Mouse (Mus musculus) brain, embryonic 14.5 days (tissue): ENCODE measurements around the gene Mcrip2. TPM values are rescaled to one million over a fixed set of nuclear protein-coding genes. Genes with fewer than 3 reads are reported as not detected.

ENCODE experiments used
- DNase-seq: peaks from one replicate; pipeline ENCODE4 v3.0.0-alpha.2; 2011; ENCODE audit warnings: low read depth
- CTCF ChIP-seq: fragments of 200-500 bp; IDR thresholded peaks from 2 replicates; pipeline ENCODE4 v1.5.1; 2012; ENCODE audit warnings: inconsistent platforms, mild to moderate bottlenecking, moderate library complexity, borderline replicate concordance; ENCODE audit not compliant: insufficient read depth, insufficient read length; ENCODE audit errors: extremely low read depth
- POLR2A ChIP-seq: fragments of 200-500 bp; IDR thresholded peaks from 2 replicates; pipeline ENCODE4 v1.6.1; 2012; ENCODE audit warnings: mild to moderate bottlenecking, inconsistent platforms, borderline replicate concordance; ENCODE audit not compliant: poor library complexity, insufficient read depth, insufficient read length, severe bottlenecking; ENCODE audit errors: extremely low read depth
- polyA plus RNA-seq: library from polyadenylated mRNA; depleted of rRNA; stranded (reverse); fragments of >200 nt; gene quantifications from 2 replicates; pipeline ENCODE4 v1.2.3, GENCODE M21; 2012

Gene Mcrip2
- polyA plus RNA-seq, 1 experiment: 11.7 TPM

DNA sequence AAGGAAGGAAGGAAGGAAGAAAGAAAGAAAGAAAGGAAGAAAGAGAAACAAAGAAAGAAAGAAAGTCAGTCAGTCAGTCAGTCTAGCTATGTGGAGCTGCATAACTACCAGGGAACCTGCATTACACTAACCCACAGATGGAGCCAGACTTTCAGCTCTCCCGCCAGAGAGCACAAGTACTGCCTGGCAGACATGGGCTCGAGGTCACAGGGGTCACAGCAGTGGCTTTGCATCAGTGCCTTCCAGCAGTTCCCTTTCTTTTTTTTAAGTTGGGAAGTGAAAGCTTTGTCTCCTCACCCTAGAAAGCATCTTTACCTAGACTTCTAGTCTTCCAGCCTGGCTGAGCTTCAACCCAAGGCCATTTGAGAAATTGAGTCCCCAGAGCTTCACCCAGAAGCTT is 26.9 kb upstream of the Mcrip2 start:
- DNase-seq: no peak
- TF ChIP-seq CTCF: no peak
- TF ChIP-seq POLR2A: no peak

- peak; percentile 95 for TF ChIP-seq CTCF
- no peak for TF ChIP-seq POLR2A
- DNase-seq: peak; percentile 90
Observed at GRCm38 (mm10) chr17:25893975-25894617, 25.5 kb upstream of the Mcrip2 start.

DNA sequence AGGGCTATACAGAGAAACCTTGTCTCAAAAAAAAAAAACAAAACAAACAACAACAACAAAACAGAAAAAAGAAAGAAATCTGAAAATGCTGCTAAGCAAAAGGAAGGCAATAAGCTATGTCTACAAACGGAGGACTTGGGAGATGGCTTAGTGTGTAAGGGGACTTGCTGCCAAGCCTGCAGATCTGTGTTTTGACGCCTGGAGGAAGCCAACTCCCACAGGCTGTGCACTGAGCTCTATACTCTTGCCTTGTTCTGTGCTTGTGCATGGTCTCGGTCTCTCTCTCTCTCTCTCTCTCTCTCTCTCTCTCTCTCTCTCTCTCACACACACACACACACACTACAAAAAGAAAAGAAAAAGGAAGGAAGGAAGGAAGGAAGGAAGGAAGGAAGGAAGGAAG is 20.3 kb upstream of the Mcrip2 start:
- no peak for TF ChIP-seq CTCF
- no peak for TF ChIP-seq POLR2A
- no peak for DNase-seq

DNA sequence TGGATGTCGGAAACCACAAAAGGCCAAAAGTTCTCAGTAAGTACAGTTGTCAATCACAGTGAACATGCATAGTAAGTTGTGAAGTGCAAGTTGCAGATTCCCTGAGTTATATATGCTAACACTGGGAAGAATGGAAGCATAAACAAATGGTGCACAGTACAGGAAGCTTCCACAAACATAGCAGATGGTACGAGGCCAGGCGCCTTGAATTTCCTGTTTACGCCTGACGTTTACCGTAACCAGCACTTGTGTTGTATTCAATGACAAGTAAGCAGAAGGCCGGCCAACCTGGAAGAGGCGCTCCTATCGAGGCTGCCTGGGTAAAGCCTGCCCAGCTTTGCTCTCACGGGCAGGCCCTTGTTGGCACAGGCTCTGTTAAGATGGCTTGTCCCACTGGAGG is 18.9 kb upstream of the Mcrip2 start:
- no peak for DNase-seq
- TF ChIP-seq CTCF (no peak), POLR2A (no peak)

GRCm38 (mm10) chr17:25886806-25887205 is 18.2 kb upstream of the Mcrip2 start:
- TF ChIP-seq POLR2A (no peak), CTCF (no peak)

GRCm38 (mm10) chr17:25885636-25886035 is 17.1 kb upstream of the Mcrip2 start:
- TF ChIP-seq CTCF (peak; percentile 48; the same call in 1 of the 2 replicates), POLR2A (no peak)
- no peak for DNase-seq

More at GRCm38 (mm10) chr17:25886806-25887205, 18.2 kb upstream of the Mcrip2 start:
- DNase-seq: no peak

- no peak for DNase-seq
- TF ChIP-seq POLR2A: no peak
- no peak for TF ChIP-seq CTCF
Observed at GRCm38 (mm10) chr17:25883824-25884223, 15.3 kb upstream of the Mcrip2 start.

- TF ChIP-seq POLR2A: no peak
- no peak for TF ChIP-seq CTCF
- DNase-seq: no peak
Observed at GRCm38 (mm10) chr17:25883268-25883667, 14.7 kb upstream of the Mcrip2 start.

DNA sequence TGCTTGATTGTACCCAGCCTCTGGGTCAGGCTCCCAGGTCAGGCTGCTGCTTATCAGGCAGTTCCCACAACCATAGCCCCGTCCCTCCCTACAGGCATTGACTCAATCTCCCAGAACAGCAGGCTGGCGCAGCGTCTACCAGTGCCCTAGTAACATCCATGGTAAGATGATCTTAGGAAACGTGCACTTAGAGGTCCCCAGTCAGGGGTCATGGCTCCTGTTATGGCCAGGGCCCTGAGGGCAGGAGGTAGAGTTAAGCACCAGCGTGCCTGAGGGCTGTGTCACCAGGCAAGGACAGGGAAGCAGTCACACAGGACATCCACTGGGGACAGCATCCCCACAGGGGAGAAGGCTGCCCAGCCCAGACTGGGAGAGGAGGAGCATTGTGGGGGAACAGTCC is 13.7 kb upstream of the Mcrip2 start:
- TF ChIP-seq POLR2A: no peak
- no peak for TF ChIP-seq CTCF
- DNase-seq: no peak

DNA sequence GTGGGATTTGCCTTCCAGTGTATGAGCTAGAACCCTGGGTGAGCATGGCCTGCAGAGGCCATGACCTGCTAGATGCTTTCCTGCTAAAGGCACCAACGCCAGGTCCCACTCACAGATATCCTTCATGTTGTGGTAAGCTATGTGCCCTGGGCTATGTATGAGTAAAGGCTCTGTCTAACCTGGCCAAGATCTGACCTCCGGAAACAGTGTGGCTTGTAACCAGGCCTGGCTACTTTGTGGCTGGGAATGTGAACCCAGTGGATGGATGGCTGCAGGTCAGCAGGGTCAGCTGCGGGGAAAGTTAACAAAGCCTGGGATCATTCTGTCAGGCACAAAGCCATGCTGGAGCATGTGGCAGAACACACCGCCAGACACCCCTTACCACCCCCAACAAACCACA is 13.1 kb upstream of the Mcrip2 start:
- TF ChIP-seq POLR2A (no peak), CTCF (no peak)
- DNase-seq: no peak

DNA sequence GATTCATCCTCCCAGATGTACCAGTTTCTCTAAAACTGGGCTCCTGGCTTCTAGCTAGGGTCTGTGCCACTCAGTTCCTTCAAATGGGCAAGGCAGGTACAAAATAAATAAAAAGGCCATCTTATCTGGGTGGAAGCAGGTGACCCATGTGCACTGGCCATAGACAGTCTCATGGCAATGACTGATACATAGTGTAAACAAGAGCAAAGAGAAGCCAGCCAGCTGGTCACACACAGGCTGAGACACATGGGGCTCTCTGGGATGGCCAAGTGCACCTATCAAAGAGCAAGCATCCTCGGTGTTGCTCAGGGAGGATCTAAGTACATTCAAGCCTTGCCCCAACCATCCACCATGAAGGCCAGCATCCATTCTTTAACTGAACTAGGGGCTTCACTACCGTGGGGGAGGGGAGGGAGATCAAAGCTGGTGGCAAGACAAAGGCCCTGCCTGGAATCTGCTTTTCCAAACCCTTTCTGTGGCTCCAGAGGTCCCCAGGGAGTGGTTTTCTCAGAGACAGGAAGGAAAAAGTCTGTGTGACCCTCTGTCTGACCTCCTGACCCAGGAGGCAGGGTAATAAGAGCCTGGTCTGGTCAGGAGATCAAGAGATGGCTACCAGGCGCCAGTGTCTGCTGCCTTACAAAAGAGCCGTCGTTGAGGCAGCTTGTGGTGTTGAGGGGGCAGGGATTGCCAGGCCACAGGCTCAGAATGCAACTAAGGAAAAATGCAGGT is 12.5 kb upstream of the Mcrip2 start:
- DNase-seq: no peak
- TF ChIP-seq CTCF: no peak
- TF ChIP-seq POLR2A: no peak

DNA sequence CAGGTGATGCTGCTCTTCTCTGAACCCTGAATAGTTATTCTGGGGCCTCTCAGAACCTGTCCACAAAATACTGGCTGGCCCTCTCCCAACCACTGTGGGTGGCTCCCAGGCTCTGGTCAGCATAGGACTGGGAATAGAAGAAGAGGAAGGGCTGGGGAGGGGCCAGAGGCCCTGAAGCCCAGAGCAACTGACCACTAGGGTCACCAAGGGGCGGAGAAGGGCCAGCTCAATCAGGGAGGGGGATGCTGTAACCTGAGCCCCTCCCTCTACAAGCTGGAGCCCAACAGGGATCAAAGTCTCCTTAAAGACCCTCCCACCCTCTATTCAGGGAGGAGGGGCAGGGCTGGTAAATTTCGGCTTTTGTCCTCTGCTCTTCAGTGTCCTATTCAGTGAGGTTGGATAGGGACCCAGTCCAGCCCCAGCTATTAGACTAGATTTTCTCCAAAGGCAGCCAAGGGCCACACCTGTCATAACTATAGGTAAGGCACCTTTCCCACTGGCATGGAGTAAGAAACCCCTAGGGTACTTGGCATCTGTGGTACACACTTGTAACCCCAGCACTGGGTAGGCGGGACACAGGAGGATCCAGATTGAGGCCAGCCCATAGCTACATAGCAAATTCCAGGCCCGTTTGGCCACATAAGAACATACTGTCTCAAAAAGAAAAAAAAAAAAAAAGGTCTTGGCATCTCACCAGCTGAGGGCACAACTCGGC is 11.8 kb upstream of the Mcrip2 start, which contains the start of gene Wfikkn1:
Wfikkn1 (minus strand) TSS at position 663 of the 715 bp plus-strand sequence.
- TF ChIP-seq CTCF: no peak
- no peak for TF ChIP-seq POLR2A
- no peak for DNase-seq

GRCm38 (mm10) chr17:25879750-25880149 is 11.2 kb upstream of the Mcrip2 start:
- TF ChIP-seq POLR2A (no peak), CTCF (no peak)
- DNase-seq: no peak
